Mouse (Mus musculus): ENCODE results near the gene Ccdc169. TPM values are rescaled to one million over a fixed set of nuclear protein-coding genes. Genes with fewer than 3 reads are reported as not detected.
A peak's percentile ranks its signal among the peaks of the same experiment; 100 is the strongest.
"Not testable (repeated sequence)": the region's sequence is repeated elsewhere in the genome, so short reads cannot be mapped to it uniquely, and the experiment has no call there.

Ccdc169 gene
- total RNA-seq, 2 experiments from 2014 or later = 0.10 to 0.11 TPM

GRCm38 (mm10) chr3:55177271-55177670 lies 40.1 kb downstream of the Ccdc169 start:
- no peak for DNase-seq
- H3K4me3 ChIP-seq = no peak overlapping the region
- no peak for TF ChIP-seq CTCF (IDR thresholded peaks at IDR 0.05)
- intact Hi-C loops (cut with DNase I) = no loop called here
- H3K27ac ChIP-seq = no peak overlapping the region

- Histone ChIP-seq H3K27ac (no peak within 1 kb of the TSS), H3K4me3 (no peak within 1 kb of the TSS)
- no peak for DNase-seq
- no peak for TF ChIP-seq CTCF (IDR thresholded peaks at IDR 0.05)
- intact Hi-C loops (cut with DNase I) = no loop called here
Observed at GRCm38 (mm10) chr3:55181766-55182165, 44.6 kb downstream of the Ccdc169 start, which contains the start of gene Sohlh2. Gene Sohlh2, plus strand, starts transcription at chr3:55182028.

GRCm38 (mm10) chr3:55191668-55192067 lies 54.5 kb downstream of the Ccdc169 start:
- no peak for TF ChIP-seq CTCF (IDR thresholded peaks at IDR 0.05)
- no peak for DNase-seq
- H3K27ac ChIP-seq = no peak overlapping the region
- intact Hi-C loops (cut with DNase I) = no loop called here
- H3K4me3 ChIP-seq = no peak overlapping the region

GRCm38 (mm10) chr3:55193351-55193750 lies 56.2 kb downstream of the Ccdc169 start:
- no peak for DNase-seq
- TF ChIP-seq CTCF (IDR thresholded peaks at IDR 0.05) = no peak
- H3K27ac ChIP-seq = no peak overlapping the region
- no peak overlapping the region for H3K4me3 ChIP-seq
- intact Hi-C loops (cut with DNase I) = no loop called here

- no peak overlapping the region for H3K27ac ChIP-seq
- intact Hi-C loops (cut with DNase I) = no loop called here
- TF ChIP-seq CTCF (IDR thresholded peaks at IDR 0.05) = no peak
- no peak overlapping the region for H3K4me3 ChIP-seq
- DNase-seq = no peak
Observed at GRCm38 (mm10) chr3:55194792-55195191, 57.7 kb downstream of the Ccdc169 start.

GRCm38 (mm10) chr3:55195581-55196327 lies 58.6 kb downstream of the Ccdc169 start:
- no peak overlapping the region for H3K27ac ChIP-seq
- TF ChIP-seq CTCF (IDR thresholded peaks at IDR 0.05) = no peak
- intact Hi-C loops (cut with DNase I) = no loop called here
- no peak for DNase-seq
- no peak overlapping the region for H3K4me3 ChIP-seq

GRCm38 (mm10) chr3:55196328-55196710 lies 59.2 kb downstream of the Ccdc169 start:
- Histone ChIP-seq H3K4me3 (no peak overlapping the region), H3K27ac (no peak overlapping the region)
- intact Hi-C loops (cut with DNase I) = no loop called here
- DNase-seq = no peak
- no peak for TF ChIP-seq CTCF (IDR thresholded peaks at IDR 0.05)

GRCm38 (mm10) chr3:55203621-55204020 lies 66.5 kb downstream of the Ccdc169 start:
- H3K27ac ChIP-seq; H3K4me3 ChIP-seq; intact Hi-C loops (cut with DNase I); DNase-seq: not testable (repeated sequence)

GRCm38 (mm10) chr3:55206413-55206812 lies 69.3 kb downstream of the Ccdc169 start:
- Histone ChIP-seq H3K27ac (no peak overlapping the region), H3K4me3 (no peak overlapping the region)
- peak; percentile 4; the same call in 1 of the 2 replicates for TF ChIP-seq CTCF (IDR thresholded peaks at IDR 0.05)
- intact Hi-C loops (cut with DNase I) = no loop called here
- DNase-seq = no peak

GRCm38 (mm10) chr3:55207665-55208064 lies 70.5 kb downstream of the Ccdc169 start:
- intact Hi-C loops (cut with DNase I) = no loop called here
- no peak for DNase-seq
- Histone ChIP-seq H3K27ac (no peak overlapping the region), H3K4me3 (no peak overlapping the region)
- no peak for TF ChIP-seq CTCF (IDR thresholded peaks at IDR 0.05)

- no peak for DNase-seq
- Histone ChIP-seq H3K4me3 (no peak overlapping the region), H3K27ac (no peak overlapping the region)
- intact Hi-C loops (cut with DNase I) = no loop called here
- no peak for TF ChIP-seq CTCF (IDR thresholded peaks at IDR 0.05)
Observed at GRCm38 (mm10) chr3:55212254-55212653, 75.1 kb downstream of the Ccdc169 start.

- intact Hi-C loops (cut with DNase I) = no loop called here
- no peak for TF ChIP-seq CTCF (IDR thresholded peaks at IDR 0.05)
- no peak overlapping the region for H3K27ac ChIP-seq
Observed at GRCm38 (mm10) chr3:55213785-55214184, 76.6 kb downstream of the Ccdc169 start.

GRCm38 (mm10) chr3:55214413-55214812 lies 77.3 kb downstream of the Ccdc169 start:
- no peak overlapping the region for H3K4me3 ChIP-seq
- no peak overlapping the region for H3K27ac ChIP-seq
- intact Hi-C loops (cut with DNase I) = no loop called here
- DNase-seq = no peak
- no peak for TF ChIP-seq CTCF (IDR thresholded peaks at IDR 0.05)

More at GRCm38 (mm10) chr3:55213785-55214184, 76.6 kb downstream of the Ccdc169 start:
- H3K4me3 ChIP-seq = no peak overlapping the region
- no peak for DNase-seq

GRCm38 (mm10) chr3:55222502-55222901 lies 85.4 kb downstream of the Ccdc169 start:
- DNase-seq = no peak
- TF ChIP-seq CTCF (IDR thresholded peaks at IDR 0.05) = peak; percentile 32
- intact Hi-C loops (cut with DNase I) = no loop called here
- Histone ChIP-seq H3K4me3 (no peak overlapping the region), H3K27ac (no peak overlapping the region)

Small RNA genes lying within 50 kb of the gene (microRNA-seq; reads per million reads assigned to microRNA genes)
- gene Gm22029 = not detected

Other genes with a start within 250 kb of the Ccdc169 start
- gene Sertm1, start 221.5 kb upstream of the Ccdc169 start, total RNA-seq (2021) = not detected
- gene Ccna1, start 81.8 kb upstream of the Ccdc169 start, total RNA-seq (2021) = not detected
- 10 to 100 TPM; 34.0 to 41.1 TPM for gene Spg20, start 25.2 kb upstream of the Ccdc169 start, total RNA-seq (2021)
- not detected for gene Sohlh2, start 44.7 kb downstream of the Ccdc169 start, total RNA-seq (2021)
- gene Dclk1, start 105.0 kb downstream of the Ccdc169 start, total RNA-seq (2021) = 1 to 10 TPM; 1.5 to 3.5 TPM

Measured in gastrocnemius, adult 2 months (tissue).